Mouse (Mus musculus) T-helper 2 cell (primary cell): Measurements from ENCODE around the gene Gm29866.
"Not testable (repeated sequence)": the region's sequence is repeated elsewhere in the genome, so short reads cannot be mapped to it uniquely, and the experiment has no call there.

Source experiments
- in situ Hi-C: fragments of 300-600 bp; cut with MboI, MseI; formaldehyde crosslinking; loops from one replicate; pipeline ENCODE4 v1.15.1; 2025; ENCODE audit warnings: high pct_unique_total_duplicates

The Gm29866 gene

GRCm38 (mm10) chrY:20993557-20993956, at the start of gene Gm29866:
TSS of gene Gm29866 (minus strand) at chrY:20993657.
- in situ Hi-C loops, result not testable (repeated sequence)
